Mouse (Mus musculus): ENCODE measurements around the gene Sptlc2.

Gene Sptlc2

DNA sequence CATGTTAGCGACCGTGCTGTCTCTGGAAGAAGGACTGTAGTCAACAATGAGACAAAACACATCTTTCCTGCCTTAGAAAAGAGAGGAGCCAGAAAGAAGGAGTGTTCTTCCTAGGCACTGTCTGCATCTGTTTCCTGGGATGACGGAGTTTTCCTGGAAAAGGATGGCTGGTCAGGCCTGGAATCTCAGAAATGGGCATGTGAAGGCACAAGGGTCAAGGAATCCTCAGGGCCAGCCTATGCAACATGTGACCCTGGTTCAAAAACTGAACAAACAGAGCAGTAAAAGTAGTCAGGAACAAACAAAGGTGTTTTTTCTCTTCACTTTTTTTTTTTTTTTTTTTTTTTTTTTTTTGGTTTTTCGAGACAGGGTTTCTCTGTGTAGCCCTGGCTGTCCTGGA, 9.0 kb upstream of the Sptlc2 start:
- DNase-seq (ENCODE audit: low read depth, low spot score): no peak

DNA sequence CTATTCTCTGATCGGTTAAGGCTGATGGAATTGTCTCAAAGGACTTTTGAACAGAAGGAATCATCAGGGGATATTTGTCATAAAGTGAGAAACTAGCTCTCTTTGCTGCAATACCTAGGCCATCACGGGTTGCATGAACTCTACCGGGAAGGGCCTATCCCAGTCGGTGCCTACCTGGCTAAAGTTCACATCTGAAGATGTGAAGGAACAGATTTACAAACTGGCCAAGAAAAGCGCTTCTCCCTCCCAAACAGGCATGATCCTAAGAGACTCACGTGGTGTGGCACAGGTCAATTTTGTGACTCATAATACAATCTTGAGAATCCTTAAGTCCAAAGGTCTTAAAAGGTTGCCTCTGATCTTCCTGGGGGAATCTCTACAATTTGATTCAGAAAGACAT, 6.2 kb upstream of the Sptlc2 start:
- no peak for DNase-seq (ENCODE audit: low read depth, low spot score)

DNA sequence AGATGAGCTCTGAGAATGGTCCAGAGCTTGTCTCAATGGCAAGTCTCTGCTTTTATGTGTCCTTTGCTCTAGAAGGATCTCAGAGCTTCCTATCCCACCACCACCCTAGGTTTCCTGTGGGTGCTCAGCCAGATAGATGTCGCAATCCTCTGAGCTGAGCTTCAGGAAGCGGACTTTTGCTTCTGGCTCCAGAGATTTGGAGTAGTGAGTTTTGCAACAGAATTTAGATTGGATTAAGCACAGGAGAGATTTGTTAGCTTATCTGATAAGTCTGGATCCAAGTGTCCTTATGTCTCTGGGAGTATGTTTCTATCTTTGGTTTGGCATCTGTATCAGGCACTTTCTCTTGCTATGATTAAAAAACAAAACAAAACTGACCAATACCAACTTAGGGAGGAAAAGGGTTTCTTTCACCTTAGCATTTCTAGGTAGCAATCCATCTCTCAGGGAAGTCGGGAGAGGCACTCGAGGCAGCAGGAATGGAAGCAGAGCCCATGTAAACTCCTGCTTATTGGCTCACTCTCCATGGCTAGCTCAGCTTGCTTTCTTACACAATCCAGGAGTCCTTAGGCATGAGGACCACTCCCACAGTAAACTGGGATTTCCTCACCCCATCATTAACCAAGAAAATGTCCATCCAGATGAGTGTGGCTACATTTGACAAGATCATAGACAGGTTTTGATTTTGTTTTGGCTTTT, 5.4 kb upstream of the Sptlc2 start:
- DNase-seq (ENCODE audit: low read depth, low spot score): no peak

DNA sequence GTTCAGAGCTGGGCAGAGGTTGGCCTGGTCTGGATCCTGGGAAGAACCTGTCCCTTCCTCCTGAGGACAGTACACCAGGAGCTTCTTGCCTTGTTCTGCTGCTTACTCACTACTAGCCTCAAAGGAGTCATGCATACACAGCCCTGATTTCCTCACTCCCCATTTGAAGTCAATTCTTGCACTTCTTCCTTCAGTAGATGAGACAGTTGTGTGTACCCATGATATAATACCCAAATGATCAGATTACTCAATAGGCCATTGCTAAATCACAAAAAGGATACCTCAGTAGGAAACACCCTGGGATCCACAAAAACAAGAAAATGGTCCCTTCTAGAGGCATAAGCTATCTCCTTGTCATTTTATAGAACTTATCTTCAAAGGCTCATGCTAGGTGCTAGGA, 3.2 kb upstream of the Sptlc2 start:
- DNase-seq (ENCODE audit: low read depth, low spot score): no peak

DNA sequence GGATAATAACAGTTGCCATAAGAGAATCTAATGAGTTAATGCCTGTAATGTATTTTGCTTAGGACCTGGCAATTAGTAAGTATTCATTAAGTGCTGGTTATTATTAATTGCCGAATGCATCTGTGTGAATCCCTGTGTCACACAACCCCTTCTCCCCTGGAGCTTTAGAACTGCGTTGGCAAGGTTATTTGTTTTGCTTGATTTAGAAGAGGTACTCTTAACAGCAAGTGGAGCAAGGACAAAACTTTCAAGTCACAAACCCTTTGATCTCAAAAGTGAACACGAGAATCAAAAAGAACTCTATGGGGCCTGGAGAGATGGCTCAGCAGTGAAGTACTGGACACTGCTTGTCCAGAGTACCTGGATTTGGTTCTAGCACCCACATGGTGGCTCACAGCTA, 1.1 kb upstream of the Sptlc2 start:
- DNase-seq (ENCODE audit: low read depth, low spot score): no peak

DNA sequence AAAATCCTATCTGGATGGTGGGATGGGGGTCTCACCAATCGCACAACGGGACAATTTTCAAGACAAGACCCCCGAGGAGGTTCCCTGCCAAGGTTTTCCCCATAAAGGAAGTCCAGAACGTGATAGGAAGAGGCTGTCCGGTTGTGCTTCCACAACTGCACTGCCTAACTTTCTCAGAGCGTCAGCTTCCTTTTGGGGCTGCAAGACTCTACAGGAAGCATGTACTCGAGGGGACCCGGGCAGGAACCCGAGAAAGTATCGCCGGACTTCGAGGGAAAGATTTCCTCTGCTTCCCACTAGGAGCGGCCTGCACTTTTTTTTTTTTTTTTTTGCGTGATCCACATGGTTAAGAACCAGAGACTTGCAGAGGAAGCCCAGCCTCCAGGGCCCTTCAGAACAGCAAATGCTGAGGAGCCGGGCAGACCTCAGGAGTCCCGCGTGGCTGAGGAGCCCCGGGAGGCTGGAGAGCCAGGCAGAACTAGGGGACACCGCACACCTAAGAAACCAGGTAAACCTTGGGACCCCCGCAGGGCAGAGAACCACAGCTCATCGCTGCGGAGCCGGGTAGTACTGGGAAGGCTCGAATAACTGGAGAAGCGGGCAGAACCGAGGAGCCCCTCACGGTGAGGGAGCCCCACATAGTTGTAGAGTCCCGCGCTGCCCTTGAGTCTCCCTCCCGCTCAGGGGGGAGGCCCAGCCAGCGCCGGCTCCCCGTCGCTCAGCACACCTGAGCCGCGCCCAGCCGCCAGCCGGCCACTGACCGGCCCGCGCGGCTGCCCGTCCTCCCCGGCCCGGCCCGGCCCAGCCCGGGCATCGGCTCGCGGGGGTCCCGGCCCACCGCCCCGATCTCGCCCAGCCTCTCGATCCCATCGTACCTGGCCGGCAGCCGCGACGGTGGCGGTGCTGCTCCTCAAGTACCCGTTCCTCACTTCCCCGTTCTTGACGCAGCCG, 709 bp downstream of the Sptlc2 start:
- no peak for DNase-seq (ENCODE audit: low read depth, low spot score)

DNA sequence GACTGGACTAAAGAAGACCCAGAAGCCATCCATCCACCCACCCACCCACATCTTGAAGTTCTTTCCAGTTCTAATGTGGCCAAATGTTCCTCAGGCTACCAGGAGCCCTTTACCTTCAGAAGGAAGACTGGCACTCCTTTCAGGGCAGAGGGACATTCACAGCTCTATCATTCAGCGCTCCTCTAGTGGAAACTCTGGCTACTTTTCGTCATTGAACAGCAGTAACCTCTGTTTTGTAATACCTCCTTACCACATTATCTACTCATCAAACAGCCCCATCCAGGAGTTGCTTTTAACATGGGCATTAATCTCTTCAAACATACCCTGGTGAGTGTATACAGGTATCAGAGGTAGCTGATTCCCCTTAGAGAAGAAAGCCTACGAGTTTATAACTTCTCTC, 3.1 kb downstream of the Sptlc2 start:
- no peak for DNase-seq (ENCODE audit: low read depth, low spot score)

DNA sequence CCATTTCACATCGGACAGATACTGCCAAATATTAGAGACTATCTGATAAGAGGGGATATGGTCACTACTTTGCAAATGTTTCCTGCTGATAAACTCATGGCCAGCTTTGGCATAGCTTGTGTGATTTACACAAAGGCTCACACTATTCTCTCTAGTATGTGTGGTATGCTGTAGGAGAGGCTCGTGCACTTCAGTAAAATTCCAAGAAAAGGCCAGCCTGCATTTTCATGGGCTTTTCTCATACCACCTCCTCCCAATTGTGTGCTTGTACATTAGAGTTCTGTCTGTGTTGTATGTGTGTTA, 6.8 kb downstream of the Sptlc2 start:
- DNase-seq (ENCODE audit: low read depth, low spot score): no peak

DNA sequence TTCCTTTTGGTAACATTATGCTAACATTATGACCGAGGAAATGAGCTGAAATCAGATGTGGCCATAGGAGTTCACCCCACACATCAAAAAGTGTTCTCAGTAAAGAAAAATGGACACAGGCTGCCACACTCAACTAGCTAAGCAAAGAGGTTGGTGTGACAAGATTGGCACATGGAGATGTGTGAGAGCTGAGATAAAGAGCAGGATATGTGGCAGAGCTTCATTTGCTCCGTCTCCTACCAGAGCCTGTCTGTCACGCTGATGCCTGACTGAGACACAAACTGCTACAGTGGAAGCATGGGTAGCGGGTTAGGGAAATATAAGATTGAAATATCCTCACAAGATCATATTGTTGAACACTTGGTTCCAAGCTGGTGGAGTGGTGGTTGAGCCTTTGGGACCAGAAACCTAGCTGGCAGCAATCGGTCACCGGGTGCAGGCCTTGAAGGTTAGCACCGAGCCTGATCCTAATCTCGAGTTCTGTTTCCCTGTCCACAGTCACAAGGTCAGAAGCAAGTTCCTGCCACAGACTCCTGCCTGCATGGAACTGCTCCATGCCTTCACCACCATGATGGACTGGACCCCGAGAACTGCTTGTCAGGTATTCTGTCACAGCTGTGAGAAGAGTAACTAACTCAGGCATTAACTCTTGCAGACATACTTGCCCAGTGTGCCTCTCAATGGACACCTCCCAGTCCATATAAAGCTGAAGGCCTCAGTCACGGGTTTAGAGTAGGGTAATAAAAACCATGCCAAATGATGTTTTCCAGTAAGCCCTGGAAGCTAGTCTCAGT, 7.4 kb downstream of the Sptlc2 start:
- no peak for DNase-seq (ENCODE audit: low read depth, low spot score)

DNA sequence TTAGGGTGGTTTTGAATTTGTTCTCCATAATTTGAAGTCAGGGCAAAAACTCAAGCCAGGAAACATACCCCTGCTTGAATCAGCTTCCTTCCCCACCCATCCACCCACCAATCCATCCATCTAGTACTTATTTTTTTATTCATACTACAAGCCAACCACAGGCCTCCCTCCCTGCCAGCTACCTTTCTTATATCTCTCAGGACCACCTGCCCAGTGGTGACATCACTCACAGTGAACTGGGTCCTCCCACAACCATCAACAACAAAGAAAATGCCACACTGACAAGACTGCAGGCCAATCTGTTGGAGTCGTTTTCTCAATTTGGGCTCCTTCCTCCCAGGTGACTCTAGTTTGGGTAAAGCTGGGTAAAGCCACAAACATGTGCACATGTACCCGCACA, 8.7 kb downstream of the Sptlc2 start:
- no peak for DNase-seq (ENCODE audit: low read depth, low spot score)

DNA sequence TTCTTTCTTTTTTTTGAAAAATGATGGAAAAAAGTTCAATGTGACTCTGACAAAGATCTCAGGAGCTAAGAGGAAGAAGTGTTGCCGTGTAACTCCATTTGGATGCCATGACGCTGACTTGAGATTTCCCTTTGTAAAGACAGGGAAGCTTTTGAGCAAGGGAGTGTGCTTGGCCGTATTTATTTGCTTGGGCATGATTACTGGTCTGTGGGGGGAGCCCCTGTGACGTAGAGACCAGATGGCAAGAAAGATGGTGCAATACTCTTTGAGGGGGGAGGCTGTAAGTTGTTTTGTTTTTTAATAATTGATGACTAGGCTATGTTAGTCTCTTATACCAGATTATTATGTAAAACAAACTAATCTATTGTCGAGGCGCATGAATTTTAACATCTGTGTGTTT, 14.0 kb downstream of the Sptlc2 start:
- no peak for DNase-seq (ENCODE audit: low read depth, low spot score)

DNA sequence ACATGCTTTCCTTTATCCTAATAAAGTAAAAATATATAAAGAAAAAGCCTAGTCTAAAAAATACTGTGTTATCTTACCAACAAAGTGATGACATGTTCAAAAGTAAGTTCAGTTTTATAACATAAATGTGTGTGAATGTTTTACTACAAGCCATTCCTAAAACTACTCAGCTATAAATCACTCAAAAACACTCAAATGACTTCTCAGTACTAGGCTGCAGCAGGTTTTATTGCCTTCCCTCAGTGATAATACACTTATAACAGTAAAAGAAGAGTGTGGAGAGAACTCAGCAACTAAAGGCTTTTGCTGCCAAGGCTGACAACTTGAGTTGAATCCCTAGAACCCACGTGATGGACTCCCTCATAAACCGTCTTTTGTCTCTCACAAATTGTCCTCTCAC, 18.8 kb downstream of the Sptlc2 start:
- no peak for DNase-seq (ENCODE audit: low read depth, low spot score)

DNA sequence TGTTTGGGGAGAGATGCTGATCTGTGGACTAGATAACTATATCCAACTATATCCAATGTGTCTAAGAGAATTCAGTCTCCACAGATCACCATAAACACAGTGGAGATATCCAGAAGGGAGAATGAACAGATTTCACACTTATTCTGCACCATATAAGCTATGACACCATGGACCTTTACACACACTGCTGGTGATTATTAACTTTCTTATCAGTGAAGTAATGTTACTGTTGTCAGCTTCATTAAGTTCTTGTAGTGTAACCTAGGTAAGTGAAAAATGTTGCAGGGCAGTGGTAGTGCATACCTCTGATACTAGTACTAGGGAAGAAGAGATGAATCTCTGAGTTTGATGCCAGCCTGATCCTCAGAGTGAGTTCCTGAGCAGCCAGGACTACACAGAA, 20.1 kb downstream of the Sptlc2 start:
- no peak for DNase-seq (ENCODE audit: low read depth, low spot score)

DNA sequence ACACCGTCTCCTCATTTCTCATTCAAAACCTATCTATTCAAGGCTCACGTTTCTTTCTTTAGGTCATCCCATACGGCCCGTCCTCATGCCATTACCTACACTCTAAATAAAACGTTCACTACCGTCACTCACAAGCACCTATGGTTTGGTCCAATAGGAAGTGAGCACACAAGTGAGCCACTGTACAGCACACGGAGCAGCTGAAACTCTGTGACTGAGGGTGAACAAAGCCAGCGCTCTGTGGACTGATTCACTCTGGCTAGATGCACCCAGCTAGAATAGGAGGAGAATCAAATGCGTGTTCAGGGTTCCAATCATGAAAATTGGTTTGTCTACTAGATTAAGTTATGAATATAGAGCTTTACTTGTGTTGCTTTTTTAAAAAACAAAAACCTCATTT, 22.5 kb downstream of the Sptlc2 start:
- DNase-seq (ENCODE audit: low read depth, low spot score): no peak

DNA sequence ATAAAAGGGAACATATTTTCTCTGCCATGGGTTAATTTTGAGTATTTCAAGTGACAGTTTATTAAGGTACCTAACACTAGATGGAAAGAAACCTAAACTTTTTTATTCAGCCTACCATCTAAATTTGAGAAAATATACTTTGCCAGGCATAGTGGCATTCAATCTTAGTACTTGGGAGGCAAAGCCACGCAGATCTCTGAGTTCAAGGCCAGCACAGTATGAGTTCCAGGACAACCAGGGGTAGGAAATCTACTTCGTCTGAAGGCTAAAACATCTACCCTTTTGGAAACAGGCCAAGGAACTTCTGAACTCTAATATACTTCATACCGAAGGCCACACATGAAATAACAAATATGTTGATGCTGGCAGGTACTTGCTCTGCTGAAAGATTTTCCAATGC, 26.0 kb downstream of the Sptlc2 start:
- DNase-seq (ENCODE audit: low read depth, low spot score): no peak

DNA sequence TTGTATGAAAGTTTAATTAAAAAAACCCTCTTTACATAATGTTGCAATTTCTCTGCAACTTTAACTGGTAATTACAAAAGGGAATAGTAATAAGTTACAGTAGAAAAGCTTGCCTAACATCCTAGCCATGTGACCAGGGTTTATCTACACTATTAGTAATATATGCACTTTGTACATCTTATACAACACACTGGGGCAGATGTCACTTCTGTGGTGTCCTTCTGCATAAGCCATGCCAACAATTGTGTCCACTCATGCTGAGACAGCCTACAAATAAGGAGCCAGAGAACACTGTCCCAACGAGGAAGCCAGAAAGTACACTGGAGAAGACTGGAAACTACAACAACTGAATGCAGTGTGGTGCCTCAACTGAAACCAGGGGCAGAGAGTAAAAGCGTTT, 40.1 kb downstream of the Sptlc2 start:
- DNase-seq (ENCODE audit: low read depth, low spot score): no peak

DNA sequence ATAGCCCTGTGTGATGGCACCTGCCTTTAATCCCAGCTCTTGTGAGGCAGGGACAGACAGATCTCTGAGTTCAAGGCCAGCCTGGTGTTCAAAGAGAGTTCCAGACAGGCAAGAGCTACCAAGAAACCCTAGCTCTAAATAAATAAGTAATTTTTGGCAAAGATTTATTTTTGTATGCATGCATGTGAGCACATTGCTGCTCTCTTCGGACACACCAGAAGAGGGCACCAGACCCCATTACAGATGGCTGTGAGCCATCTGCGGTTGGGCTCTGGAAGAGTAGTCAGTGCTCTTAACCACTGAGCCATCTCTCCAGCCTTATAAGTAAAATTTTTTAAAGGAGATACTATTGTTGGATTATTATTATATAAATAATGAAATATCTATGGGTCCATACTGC, 40.6 kb downstream of the Sptlc2 start:
- DNase-seq (ENCODE audit: low read depth, low spot score): no peak

DNA sequence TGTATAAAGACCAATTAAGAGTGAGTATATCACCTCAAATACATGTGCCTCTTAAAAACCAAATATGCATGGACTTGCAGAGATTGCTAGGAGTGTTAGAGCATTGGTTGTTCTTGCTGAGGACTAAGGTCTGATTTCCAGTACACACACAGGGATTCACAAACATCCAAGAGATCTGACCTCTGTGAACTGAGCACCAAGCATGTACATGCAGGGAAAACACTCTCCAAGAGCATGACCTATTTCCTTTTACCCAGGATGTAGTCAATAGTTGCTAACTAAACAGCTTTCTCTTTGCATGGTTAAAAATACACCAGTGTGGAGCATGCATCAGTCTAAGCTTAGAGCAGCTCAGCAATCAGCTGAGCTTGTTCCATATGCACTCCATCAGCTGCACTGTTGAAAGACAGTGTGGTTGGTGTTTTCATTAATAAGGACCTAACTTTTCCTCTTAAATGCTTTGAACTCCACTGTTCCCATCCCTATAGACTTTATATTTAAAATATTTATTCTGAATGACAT, 45.0 kb downstream of the Sptlc2 start:
- no peak for DNase-seq (ENCODE audit: low read depth, low spot score)

DNA sequence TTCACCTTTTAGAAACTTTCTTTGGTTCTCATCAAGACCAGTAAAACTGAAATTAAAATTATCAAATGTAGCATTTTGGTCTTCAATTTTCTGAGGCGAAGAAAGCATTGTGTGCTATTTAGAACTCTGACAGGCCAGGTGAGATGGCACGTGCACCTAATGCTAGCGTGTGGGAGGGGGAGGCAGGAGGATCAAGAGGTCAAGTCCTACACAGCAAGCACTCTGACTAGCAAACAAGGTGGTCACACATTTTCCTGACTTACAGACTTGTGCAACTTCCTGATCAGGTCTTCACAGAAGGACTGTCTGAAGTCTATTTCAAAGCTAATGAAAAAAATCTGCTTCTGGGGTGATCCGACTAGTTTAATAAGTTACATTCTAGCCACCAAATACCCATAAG, 50.1 kb downstream of the Sptlc2 start:
- DNase-seq (ENCODE audit: low read depth, low spot score): no peak

DNA sequence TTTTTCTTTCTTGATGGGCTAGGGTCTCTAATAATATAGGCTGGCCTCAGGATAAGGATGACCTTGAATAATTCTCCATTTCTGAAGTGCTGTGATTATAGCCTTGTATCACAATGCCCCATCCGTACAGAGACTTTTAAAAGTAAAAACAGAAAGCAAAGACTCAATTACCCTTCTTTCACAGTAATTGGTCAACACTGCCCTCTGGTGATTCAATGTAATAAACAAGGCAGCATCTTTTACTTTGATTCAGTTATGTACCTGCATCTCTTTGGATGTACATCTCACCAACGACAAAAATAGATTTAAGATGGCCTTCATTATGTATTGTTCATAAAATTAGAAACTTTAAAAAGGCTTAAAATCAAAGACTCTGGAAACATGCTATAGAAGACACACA, 53.3 kb downstream of the Sptlc2 start:
- DNase-seq (ENCODE audit: low read depth, low spot score): no peak

DNA sequence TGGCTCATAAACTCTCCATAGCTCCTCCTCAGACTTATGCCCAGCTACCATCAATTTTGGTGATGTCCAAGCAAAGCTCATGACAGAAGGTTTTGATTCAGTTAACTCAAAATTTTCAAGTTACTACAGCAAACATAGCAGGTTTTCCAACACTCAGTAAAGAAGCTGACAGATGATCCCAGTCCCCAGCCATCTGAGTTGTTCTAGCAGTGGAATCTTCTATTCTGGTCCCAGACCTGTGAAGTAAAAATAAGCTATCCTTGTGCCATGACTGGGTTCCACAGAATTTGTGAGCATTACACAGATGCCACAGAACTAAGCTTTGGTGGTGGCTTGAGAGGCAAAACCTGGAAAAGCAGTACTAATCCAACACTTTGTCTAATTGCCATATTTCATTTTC, 54.4 kb downstream of the Sptlc2 start:
- DNase-seq (ENCODE audit: low read depth, low spot score): no peak

DNA sequence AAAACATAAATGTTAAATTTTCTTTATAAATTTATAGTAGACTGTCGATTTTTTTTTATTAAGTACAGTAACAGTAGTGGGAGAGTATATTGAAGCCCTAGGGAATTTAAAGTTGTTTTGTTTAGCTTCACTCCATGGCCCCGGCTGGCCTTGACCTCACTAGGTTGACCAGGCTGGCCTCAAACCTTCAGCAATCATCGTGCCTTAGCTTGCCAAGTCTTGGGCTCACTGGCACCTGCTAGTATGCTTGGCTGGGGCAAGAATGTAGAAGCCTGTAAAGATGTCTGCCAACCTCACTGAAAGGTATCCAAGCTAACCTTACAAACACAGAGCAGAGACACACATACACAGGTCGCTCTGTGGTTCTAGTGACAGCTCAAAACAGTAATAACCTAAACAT, 55.6 kb downstream of the Sptlc2 start:
- no peak for DNase-seq (ENCODE audit: low read depth, low spot score)
